Mouse (Mus musculus) liver, embryonic 16.5 days (tissue): ENCODE data around the gene Golga4. TPM values are rescaled to one million over a fixed set of nuclear protein-coding genes. Genes with fewer than 3 reads are reported as not detected.

Source experiments
- ATAC-seq: fragments of 200-750 bp; cut with Nextera tagmentation; 2 replicates; pipeline ENCODE4 v1.8.0; 2017; ENCODE audit warnings: low read depth, mild to moderate bottlenecking, moderate number of reproducible peaks, moderate library complexity
- H3K27ac ChIP-seq: fragments of 300-500 bp; sonication (generic); 2 replicates; pipeline ENCODE4 v1.5.1; 2014; ENCODE audit warnings: mild to moderate bottlenecking, low read length
- H3K27me3 ChIP-seq: fragments of 300-500 bp; sonication (generic); 2 replicates; pipeline ENCODE4 v1.6.1; 2014; ENCODE audit warnings: low read depth, low read length, mixed read lengths; ENCODE audit not compliant: control insufficient read depth, insufficient read depth
- H3K36me3 ChIP-seq: fragments of 300-500 bp; sonication (generic); 2 replicates; pipeline ENCODE4 v1.6.1; 2014; ENCODE audit warnings: mild to moderate bottlenecking; ENCODE audit not compliant: control insufficient read depth, insufficient read depth
- H3K4me1 ChIP-seq: fragments of 300-500 bp; sonication (generic); 2 replicates; pipeline ENCODE4 v1.6.1; 2014; ENCODE audit warnings: low read depth, low read length, mixed read lengths; ENCODE audit not compliant: control insufficient read depth
- H3K4me2 ChIP-seq: fragments of 300-500 bp; sonication (generic); 2 replicates; pipeline ENCODE4 v1.6.1; 2014; ENCODE audit warnings: low read depth, low read length, mixed read lengths
- H3K4me3 ChIP-seq: fragments of 300-500 bp; sonication (generic); 2 replicates; pipeline ENCODE4 v1.5.1; 2014; ENCODE audit warnings: low read depth, mild to moderate bottlenecking, low read length
- H3K9ac ChIP-seq: fragments of 300-500 bp; sonication (generic); 2 replicates; pipeline ENCODE4 v1.6.1; 2014; ENCODE audit warnings: low read depth, low read length
- H3K9me3 ChIP-seq: fragments of 300-500 bp; sonication (generic); replicated peaks from 2 replicates; pipeline ENCODE4 v1.6.1; 2016; ENCODE audit warnings: low read length; ENCODE audit not compliant: control insufficient read depth
- WGBS: fragments of 180-500 bp; shearing (Covaris S2); extraction: QIAGEN DNeasy Blood & Tissue Kit; methylation state at CpG from one replicate; pipeline ENCODE4 v1.1.7; 2014; ENCODE audit not compliant: insufficient replicate concordance; 5-methylcytosine and 5-hydroxymethylcytosine counted together
- polyA plus RNA-seq: library from polyadenylated mRNA; unstranded; fragments of >200 nt; fragmentation: Nextera tagmentation; extraction: Ambion mirVana; gene quantifications from 2 replicates; pipeline ENCODE4 v1.2.1, GENCODE M21; 2015

Gene Golga4
- polyA plus RNA-seq, 1 experiment from 2014 or later = 13.7 TPM

DNA sequence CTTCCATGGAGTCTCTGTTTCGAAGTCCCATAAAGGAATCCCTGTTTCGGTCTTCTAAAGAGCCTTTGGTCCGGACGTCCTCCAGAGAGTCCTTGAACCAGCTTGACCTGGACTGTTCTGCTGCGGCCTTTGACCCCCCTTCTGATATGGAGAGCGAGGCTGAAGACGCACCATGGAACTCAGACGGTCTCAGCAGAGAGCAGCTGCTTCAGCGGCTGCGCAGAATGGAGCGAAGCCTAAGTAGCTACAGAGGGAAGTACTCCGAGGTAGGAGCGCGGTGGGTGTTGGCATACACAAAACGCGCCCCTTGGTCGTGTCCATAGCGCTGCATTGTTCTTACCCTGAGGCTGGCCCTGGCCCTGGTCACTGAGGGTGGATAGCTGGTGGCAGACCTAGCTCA, 21.0 kb downstream of the Golga4 start:
- no peak overlapping the region for H3K9ac ChIP-seq
- peaks cover 22% of the 10 kb centered on the region for H3K36me3 ChIP-seq
- no peaks in the 10 kb centered on the region for H3K4me1 ChIP-seq
- no peak overlapping the region for H3K4me3 ChIP-seq
- H3K9me3 ChIP-seq = no peaks in the 10 kb centered on the region
- no peak overlapping the region for H3K4me2 ChIP-seq
- no peak overlapping the region for H3K27ac ChIP-seq
- peak; percentile 11; the same call in 1 of the 2 replicates for ATAC-seq
- no peaks in the 10 kb centered on the region for H3K27me3 ChIP-seq
- 88% methylated on average over 18 of the region's 18 CpGs for WGBS

DNA sequence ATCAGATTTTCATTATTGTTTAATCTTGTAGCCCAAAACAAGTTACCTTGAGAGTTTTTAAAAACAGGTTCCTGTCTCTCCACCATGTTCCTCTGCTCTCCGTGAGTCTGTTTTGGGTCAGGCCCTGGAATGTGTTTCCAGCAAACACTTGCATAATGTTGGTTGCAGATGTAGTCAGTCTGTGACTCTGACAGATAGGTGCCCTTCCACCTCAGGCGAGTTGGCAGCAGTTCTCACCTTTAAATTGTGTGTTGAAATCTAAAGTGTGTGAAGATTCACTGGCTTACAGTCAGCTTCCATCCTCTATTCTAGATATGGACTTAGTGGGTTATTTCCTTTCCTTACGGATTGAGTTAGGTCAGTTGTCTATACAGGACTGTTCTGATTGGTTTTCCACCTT, 23.7 kb downstream of the Golga4 start:
- no peak overlapping the region for H3K4me3 ChIP-seq
- ATAC-seq = no peak
- 67% methylated on average over 3 of the region's 3 CpGs for WGBS
- peaks cover 20% of the 10 kb centered on the region for H3K36me3 ChIP-seq
- H3K4me1 ChIP-seq = no peaks in the 10 kb centered on the region
- H3K9ac ChIP-seq = no peak overlapping the region
- no peaks in the 10 kb centered on the region for H3K27me3 ChIP-seq
- H3K27ac ChIP-seq = no peak overlapping the region
- no peak overlapping the region for H3K4me2 ChIP-seq
- H3K9me3 ChIP-seq = no peaks in the 10 kb centered on the region

DNA sequence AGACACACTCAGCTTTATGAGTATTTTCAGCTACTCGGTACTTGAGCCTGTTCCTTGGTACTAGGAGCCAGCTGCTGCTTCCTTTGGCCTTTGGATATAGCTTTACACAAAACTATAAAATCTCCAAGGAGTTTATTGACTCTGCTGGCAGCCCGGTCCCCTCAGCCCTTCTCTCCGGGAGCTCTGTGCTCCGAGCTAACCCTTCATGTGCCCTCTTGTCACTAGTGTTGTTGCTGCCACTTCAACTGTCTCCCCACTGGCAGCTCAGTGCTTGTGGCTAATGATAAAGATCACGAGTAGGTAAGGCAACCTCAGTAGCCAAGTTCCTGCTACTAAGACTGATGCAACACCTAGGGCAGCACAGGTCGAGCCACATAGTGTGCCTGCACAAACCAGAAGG, 24.6 kb downstream of the Golga4 start:
- no peak for ATAC-seq
- Histone ChIP-seq H3K9me3 (no peaks in the 10 kb centered on the region), H3K9ac (no peak overlapping the region), H3K4me1 (no peaks in the 10 kb centered on the region), H3K4me2 (no peak overlapping the region), H3K4me3 (no peak overlapping the region), H3K36me3 (peaks cover 24% of the 10 kb centered on the region), H3K27ac (no peak overlapping the region), H3K27me3 (no peaks in the 10 kb centered on the region)
- 70% methylated on average over 6 of the region's 6 CpGs for WGBS

DNA sequence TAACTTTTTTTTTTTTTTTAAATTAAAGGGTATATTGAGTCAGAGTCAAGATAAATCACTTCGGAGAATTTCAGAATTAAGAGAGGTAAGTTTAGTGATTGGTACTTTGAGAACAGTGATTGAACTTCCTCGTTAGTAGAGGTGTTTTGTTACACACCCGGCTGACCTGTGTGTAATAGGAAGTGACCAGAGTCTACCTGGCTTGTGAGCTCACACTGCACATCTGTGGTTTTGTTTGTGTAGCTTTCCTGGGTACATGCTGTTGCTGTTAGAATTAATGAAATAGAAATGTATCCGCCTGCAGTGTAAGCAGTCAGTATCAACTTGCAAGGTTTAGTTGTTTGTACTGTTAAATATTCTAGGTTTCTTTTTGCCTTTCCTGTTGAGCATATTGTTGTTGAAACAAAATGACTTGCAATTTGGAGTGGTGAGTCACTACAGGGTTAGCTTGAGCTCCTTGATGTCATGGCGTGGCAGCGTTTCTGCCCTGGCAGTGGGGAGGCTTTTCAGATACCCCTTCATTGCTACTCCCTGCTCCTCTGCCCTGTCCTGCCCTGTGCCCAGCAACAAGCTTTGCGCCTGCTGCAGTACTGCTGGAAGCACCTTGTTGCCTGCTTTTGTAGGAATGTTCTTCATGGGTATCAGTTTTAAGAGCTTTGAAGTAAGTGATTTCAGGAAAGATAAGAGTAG, 26.6 kb downstream of the Golga4 start:
- no peak overlapping the region for H3K4me3 ChIP-seq
- WGBS = 75% methylated on average over 7 of the region's 7 CpGs
- no peak for ATAC-seq
- H3K27me3 ChIP-seq = no peaks in the 10 kb centered on the region
- no peaks in the 10 kb centered on the region for H3K4me1 ChIP-seq
- H3K9ac ChIP-seq = no peak overlapping the region
- peaks cover 26% of the 10 kb centered on the region for H3K36me3 ChIP-seq
- no peak overlapping the region for H3K27ac ChIP-seq
- no peaks in the 10 kb centered on the region for H3K9me3 ChIP-seq
- H3K4me2 ChIP-seq = no peak overlapping the region

DNA sequence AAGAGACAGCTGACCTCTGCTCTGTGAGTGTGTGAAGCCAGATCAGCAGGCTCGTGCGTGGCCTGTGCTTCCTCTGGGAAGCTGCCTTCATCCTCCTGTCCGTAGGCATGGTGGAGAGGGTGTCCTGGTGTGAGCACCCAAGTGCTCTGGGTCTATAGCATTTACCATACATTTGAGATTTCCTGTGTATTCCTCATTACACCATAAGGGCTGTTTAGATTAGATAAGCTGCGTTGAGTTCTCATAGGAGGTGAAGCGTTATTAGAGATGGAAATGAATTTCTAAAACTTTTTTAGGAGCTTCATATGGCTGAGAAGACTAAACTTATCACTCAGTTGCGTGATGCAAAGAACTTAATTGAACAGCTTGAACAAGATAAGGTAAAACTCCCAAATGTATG, 30.9 kb downstream of the Golga4 start:
- H3K27ac ChIP-seq = no peak overlapping the region
- no peaks in the 10 kb centered on the region for H3K9me3 ChIP-seq
- 43% methylated on average over 6 of the region's 6 CpGs for WGBS
- no peak overlapping the region for H3K4me2 ChIP-seq
- no peak overlapping the region for H3K9ac ChIP-seq
- H3K4me1 ChIP-seq = no peaks in the 10 kb centered on the region
- no peaks in the 10 kb centered on the region for H3K27me3 ChIP-seq
- ATAC-seq = peak; percentile 24; the same call in 1 of the 2 replicates
- no peak overlapping the region for H3K4me3 ChIP-seq
- peaks cover 28% of the 10 kb centered on the region for H3K36me3 ChIP-seq

DNA sequence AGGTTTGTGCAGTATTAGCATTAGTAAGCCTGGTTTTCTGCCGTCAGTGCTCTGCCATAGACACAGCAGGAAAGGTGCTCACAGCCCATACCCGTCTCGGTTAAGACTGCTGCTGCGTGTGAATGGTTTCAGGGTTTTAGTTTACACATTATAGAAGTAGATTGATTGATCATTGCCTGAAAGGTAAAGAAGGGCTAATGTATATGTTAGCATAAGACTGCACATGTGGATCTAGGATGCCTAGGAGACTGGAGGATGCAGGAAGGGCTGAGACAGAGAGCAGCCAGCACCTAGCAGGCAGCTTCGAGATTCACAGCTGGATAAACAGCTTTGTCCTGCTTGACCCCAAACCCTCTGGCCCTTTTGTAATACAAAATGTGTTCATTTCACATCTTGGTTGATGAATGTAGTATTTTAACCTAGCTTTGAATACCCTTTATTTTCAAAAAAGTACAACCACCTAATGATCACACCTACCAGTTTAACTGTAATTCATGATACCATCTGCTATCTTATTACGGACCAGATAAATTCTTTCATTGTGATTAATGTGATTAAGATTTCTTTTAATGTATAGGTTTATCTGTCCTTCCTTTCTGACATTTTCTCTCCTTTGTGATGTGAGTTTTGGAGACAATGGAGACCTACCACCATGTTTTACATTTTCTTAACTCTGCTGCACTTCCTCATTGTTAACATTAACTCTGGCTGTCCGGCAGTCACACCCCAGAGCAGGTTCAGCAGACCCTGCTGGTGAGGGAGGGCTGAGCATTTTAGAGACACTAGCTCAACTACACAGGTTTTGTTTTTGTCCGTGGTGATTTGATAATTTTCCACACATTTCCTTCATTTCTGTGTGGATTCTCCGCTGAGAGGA, 31.6 kb downstream of the Golga4 start:
- no peak overlapping the region for H3K4me3 ChIP-seq
- H3K27ac ChIP-seq = no peak overlapping the region
- no peaks in the 10 kb centered on the region for H3K27me3 ChIP-seq
- H3K9ac ChIP-seq = no peak overlapping the region
- H3K36me3 ChIP-seq = peaks cover 29% of the 10 kb centered on the region
- H3K9me3 ChIP-seq = no peaks in the 10 kb centered on the region
- no peak overlapping the region for H3K4me2 ChIP-seq
- no peaks in the 10 kb centered on the region for H3K4me1 ChIP-seq
- no peak for ATAC-seq
- 74% methylated on average over 9 of the region's 9 CpGs for WGBS

DNA sequence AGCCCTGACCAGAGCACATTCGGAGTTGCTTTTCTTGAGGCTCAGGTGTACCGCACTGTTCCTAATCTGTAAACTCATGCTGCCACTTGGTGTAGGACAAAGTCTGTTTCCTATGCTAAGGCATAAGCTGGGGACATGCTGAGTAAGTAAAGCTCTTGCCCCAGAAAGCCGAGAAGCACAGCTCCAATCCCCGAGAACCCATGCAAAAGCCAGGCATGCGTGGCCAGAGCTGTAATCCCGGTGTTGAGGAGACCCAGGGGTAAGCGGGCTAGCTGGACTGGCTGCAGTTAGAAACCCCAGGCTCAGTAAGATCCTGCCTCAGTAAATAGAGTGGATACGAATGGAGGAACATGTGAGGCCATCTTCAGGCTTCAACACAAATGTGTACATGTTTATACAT, 35.8 kb downstream of the Golga4 start:
- no peaks in the 10 kb centered on the region for H3K4me1 ChIP-seq
- WGBS = 85% methylated on average over 8 of the region's 8 CpGs
- H3K9ac ChIP-seq = no peak overlapping the region

DNA sequence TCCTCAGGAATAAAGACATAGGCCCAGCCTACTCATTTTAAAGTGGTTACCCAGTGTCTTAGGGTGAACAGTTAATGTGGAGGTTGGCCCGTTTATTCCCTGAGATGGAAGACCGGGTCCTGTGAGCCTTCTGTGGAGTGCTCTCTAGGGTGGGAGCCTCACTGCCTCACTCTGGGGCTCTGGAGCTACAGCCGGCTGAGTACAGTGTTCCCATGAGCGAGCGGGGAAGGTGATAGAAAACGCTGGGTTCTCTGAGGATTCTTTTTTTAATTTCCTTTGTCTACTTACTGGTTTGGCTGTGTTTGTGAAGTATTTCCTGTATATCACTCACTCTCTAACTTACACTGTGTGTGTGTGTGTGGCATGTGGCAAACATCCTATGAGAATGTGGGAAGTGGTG, 39.1 kb downstream of the Golga4 start:
- Histone ChIP-seq H3K4me1 (no peaks in the 10 kb centered on the region), H3K4me3 (no peak overlapping the region), H3K9me3 (no peaks in the 10 kb centered on the region), H3K9ac (no peak overlapping the region), H3K27me3 (no peaks in the 10 kb centered on the region), H3K27ac (no peak overlapping the region), H3K36me3 (peaks cover 21% of the 10 kb centered on the region), H3K4me2 (no peak overlapping the region)
- WGBS = 72% methylated on average over 6 of the region's 6 CpGs
- ATAC-seq = no peak

More for the DNA sequence above, 35.8 kb downstream of the Golga4 start:
- Histone ChIP-seq H3K4me2 (no peak overlapping the region), H3K27ac (no peak overlapping the region), H3K9me3 (no peaks in the 10 kb centered on the region), H3K4me3 (no peak overlapping the region), H3K36me3 (peaks cover 20% of the 10 kb centered on the region), H3K27me3 (no peaks in the 10 kb centered on the region)
- ATAC-seq = no peak

DNA sequence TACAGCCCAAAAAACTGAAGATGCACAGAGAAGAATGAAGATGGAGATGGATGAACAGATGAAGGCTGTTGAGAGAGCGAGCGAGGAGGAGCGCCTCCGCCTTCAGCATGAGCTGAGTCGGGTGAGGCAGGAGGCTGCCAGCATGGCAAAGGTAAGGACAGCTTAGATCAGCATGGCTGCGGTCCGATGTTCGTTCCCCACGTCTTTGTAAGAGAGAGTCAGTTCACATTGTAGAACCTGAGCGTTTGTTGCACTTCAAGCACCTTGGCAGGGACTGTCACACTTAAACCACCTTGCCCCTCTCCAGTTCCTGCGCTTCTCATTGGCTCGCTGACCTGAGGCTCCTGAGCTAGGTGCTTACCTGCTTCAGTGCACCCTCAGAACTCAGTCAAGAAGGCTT, 42.6 kb downstream of the Golga4 start:
- H3K36me3 ChIP-seq = peaks cover 11% of the 10 kb centered on the region
- no peak overlapping the region for H3K27ac ChIP-seq
- whole genome bisulfite sequencing = 92% methylated on average over 12 of the region's 12 CpGs
- H3K4me2 ChIP-seq = no peak overlapping the region
- no peaks in the 10 kb centered on the region for H3K4me1 ChIP-seq
- no peak overlapping the region for H3K9ac ChIP-seq
- ATAC-seq = no peak
- no peaks in the 10 kb centered on the region for H3K27me3 ChIP-seq
- no peak overlapping the region for H3K4me3 ChIP-seq
- H3K9me3 ChIP-seq = no peaks in the 10 kb centered on the region
